Mouse (Mus musculus): ENCODE measurements around the gene Cryba4. TPM values are rescaled to one million over a fixed set of nuclear protein-coding genes. Genes with fewer than 3 reads are reported as not detected.

Gene Cryba4
- polyA plus RNA-seq, 1 experiment from 2014 or later, result 1.3 TPM

Other genes starting within 250 kb of the Cryba4 start
- 0.53 and 0.90 TPM in 2 replicates for gene Crybb1, start 3.3 kb upstream of the Cryba4 start, polyA plus RNA-seq (2014; fragmentation: Nextera tagmentation; extraction: Ambion mirVana)
- gene Tpst2, start 24.2 kb upstream of the Cryba4 start, polyA plus RNA-seq (2014; fragmentation: Nextera tagmentation; extraction: Ambion mirVana), result 28.6 and 30.0 TPM in 2 replicates
- 30.6 and 32.9 TPM in 2 replicates for gene Tfip11, start 73.8 kb upstream of the Cryba4 start, polyA plus RNA-seq (2014; fragmentation: Nextera tagmentation; extraction: Ambion mirVana)
- gene Srrd, start 90.5 kb upstream of the Cryba4 start, polyA plus RNA-seq (2014; fragmentation: Nextera tagmentation; extraction: Ambion mirVana), result 58.8 and 64.4 TPM in 2 replicates
- 30.9 and 31.0 TPM in 2 replicates for gene Hps4, start 90.6 kb upstream of the Cryba4 start, polyA plus RNA-seq (2014; fragmentation: Nextera tagmentation; extraction: Ambion mirVana)
- 0.20 TPM in 2 replicates for gene Gm6583, start 103.5 kb upstream of the Cryba4 start, polyA plus RNA-seq (2014; fragmentation: Nextera tagmentation; extraction: Ambion mirVana)
- gene Asphd2, start 142.3 kb upstream of the Cryba4 start, polyA plus RNA-seq (2014; fragmentation: Nextera tagmentation; extraction: Ambion mirVana), result 39.2 and 46.3 TPM in 2 replicates
- 0.16 TPM in 1 of 2 replicates, not detected in the other for gene Gm6588, start 196.9 kb upstream of the Cryba4 start, polyA plus RNA-seq (2014; fragmentation: Nextera tagmentation; extraction: Ambion mirVana)

Data from neural tube, embryonic 11.5 days (tissue).